Mouse (Mus musculus) forebrain, embryonic 16.5 days (tissue): ENCODE data around the gene Sertm1. TPM values are rescaled to one million over a fixed set of nuclear protein-coding genes. Genes with fewer than 3 reads are reported as not detected.

Source experiments
- ATAC-seq: fragments of 200-750 bp; cut with Nextera tagmentation; 2 replicates; pipeline ENCODE4 v1.8.0; 2017; ENCODE audit warnings: mild to moderate bottlenecking, moderate library complexity
- H3K27ac ChIP-seq: fragments of 300-500 bp; sonication (generic); 2 replicates; pipeline ENCODE4 v1.5.1; 2014; ENCODE audit warnings: low read length, control low read depth
- H3K27me3 ChIP-seq: fragments of 300-500 bp; sonication (generic); replicated peaks from 2 replicates; pipeline ENCODE4 v1.6.1; 2014; ENCODE audit warnings: low read length; ENCODE audit not compliant: control insufficient read depth, insufficient read depth
- H3K36me3 ChIP-seq: fragments of 300-500 bp; sonication (generic); 2 replicates; pipeline ENCODE4 v1.6.1; 2014; ENCODE audit not compliant: control insufficient read depth, insufficient read depth
- H3K4me1 ChIP-seq: fragments of 300-500 bp; sonication (generic); replicated peaks from 2 replicates; pipeline ENCODE4 v1.6.1; 2014; ENCODE audit warnings: low read length; ENCODE audit not compliant: control insufficient read depth, insufficient read depth
- H3K4me2 ChIP-seq: fragments of 300-500 bp; sonication (generic); 2 replicates; pipeline ENCODE4 v1.6.1; 2014; ENCODE audit warnings: mild to moderate bottlenecking, low read length, control low read depth
- H3K4me3 ChIP-seq: fragments of 300-500 bp; sonication (generic); replicated peaks from 2 replicates; pipeline ENCODE4 v1.5.1; 2014; ENCODE audit warnings: mild to moderate bottlenecking, low read length, control low read depth
- H3K9ac ChIP-seq: fragments of 300-500 bp; sonication (generic); replicated peaks from 2 replicates; pipeline ENCODE4 v1.6.1; 2014; ENCODE audit warnings: low read depth, low read length, control low read depth
- H3K9me3 ChIP-seq: fragments of 300-500 bp; sonication (generic); 2 replicates; pipeline ENCODE4 v1.6.1; 2016; ENCODE audit warnings: low read length; ENCODE audit not compliant: control insufficient read depth
- WGBS: fragments of 180-500 bp; shearing (Covaris S2); extraction: QIAGEN DNeasy Blood & Tissue Kit; methylation state at CpG from one replicate; pipeline ENCODE4 v1.1.7; 2014; 5-methylcytosine and 5-hydroxymethylcytosine counted together
- polyA plus RNA-seq: library from polyadenylated mRNA; unstranded; fragments of >200 nt; fragmentation: Nextera tagmentation; extraction: Ambion mirVana; gene quantifications from 2 replicates; pipeline ENCODE4 v1.2.1, GENCODE M21; 2015

Sertm1 gene
- polyA plus RNA-seq, 1 experiment from 2014 or later = 1.8 TPM

GRCm38 (mm10) chr3:54894891-54895290 is 20.8 kb downstream of the Sertm1 start:
- no peak for ATAC-seq
- no peaks in the 10 kb centered on the region for H3K9me3 ChIP-seq
- no peak overlapping the region for H3K4me2 ChIP-seq
- no peak overlapping the region for H3K9ac ChIP-seq
- no peaks in the 10 kb centered on the region for H3K27me3 ChIP-seq
- H3K4me1 ChIP-seq = peaks cover 6% of the 10 kb centered on the region
- 96% methylated on average over 1 of the region's 1 CpGs for WGBS
- H3K27ac ChIP-seq = no peak overlapping the region
- H3K4me3 ChIP-seq = no peak overlapping the region
- no peaks in the 10 kb centered on the region for H3K36me3 ChIP-seq

GRCm38 (mm10) chr3:54892218-54892617 is 23.5 kb downstream of the Sertm1 start:
- 0 out of 2 replicates have a peak, but pooled peaks have one; percentile 28 for ATAC-seq
- H3K9me3 ChIP-seq = no peaks in the 10 kb centered on the region
- H3K4me3 ChIP-seq = no peak overlapping the region
- peak overlapping the region; percentile 33 for H3K27ac ChIP-seq
- H3K9ac ChIP-seq = no peak overlapping the region
- no peak overlapping the region for H3K4me2 ChIP-seq
- peaks cover 6% of the 10 kb centered on the region for H3K4me1 ChIP-seq
- no peaks in the 10 kb centered on the region for H3K27me3 ChIP-seq
- 15% methylated on average over 4 of the region's 4 CpGs for WGBS
- no peaks in the 10 kb centered on the region for H3K36me3 ChIP-seq

GRCm38 (mm10) chr3:54886501-54886900 is 29.2 kb downstream of the Sertm1 start:
- no peak overlapping the region for H3K27ac ChIP-seq
- WGBS = 79% methylated on average over 2 of the region's 2 CpGs
- no peak for ATAC-seq
- no peak overlapping the region for H3K9ac ChIP-seq
- no peak overlapping the region for H3K4me3 ChIP-seq
- no peaks in the 10 kb centered on the region for H3K9me3 ChIP-seq
- no peak overlapping the region for H3K4me2 ChIP-seq
- no peaks in the 10 kb centered on the region for H3K27me3 ChIP-seq
- H3K36me3 ChIP-seq = no peaks in the 10 kb centered on the region
- H3K4me1 ChIP-seq = no peaks in the 10 kb centered on the region; the same call in 1 of the 2 replicates

Other genes with a start within 250 kb of the Sertm1 start
- gene Supt20, start 223.1 kb downstream of the Sertm1 start, polyA plus RNA-seq = 102 and 112 TPM in 2 replicates
- gene Gm21958, start 201.5 kb downstream of the Sertm1 start, polyA plus RNA-seq = not detected in 2 replicates
- gene Exosc8, start 180.5 kb downstream of the Sertm1 start, polyA plus RNA-seq = 83.0 and 94.4 TPM in 2 replicates
- gene Alg5, start 180.3 kb downstream of the Sertm1 start, polyA plus RNA-seq = 52.7 and 54.7 TPM in 2 replicates
- 0.13 and 0.19 TPM in 2 replicates for gene Smad9, start 160.3 kb downstream of the Sertm1 start, polyA plus RNA-seq
- 34.9 and 37.6 TPM in 2 replicates for gene Rfxap, start 108.1 kb downstream of the Sertm1 start, polyA plus RNA-seq
- 2.1 and 2.3 TPM in 2 replicates for gene Ccna1, start 139.6 kb upstream of the Sertm1 start, polyA plus RNA-seq
- 19.5 and 22.6 TPM in 2 replicates for gene Spg20, start 196.2 kb upstream of the Sertm1 start, polyA plus RNA-seq
- gene Ccdc169, start 221.5 kb upstream of the Sertm1 start, polyA plus RNA-seq = 0.19 and 0.30 TPM in 2 replicates